Mouse (Mus musculus): ENCODE data around the gene Zfp672. TPM values are rescaled to one million over a fixed set of nuclear protein-coding genes. Genes with fewer than 3 reads are reported as not detected.

Zfp672 gene
- polyA plus RNA-seq, 1 experiment: 30.6 TPM

GRCm38 (mm10) chr11:58292791-58293190 is 37.3 kb downstream of the Zfp672 start:
- no peak for TF ChIP-seq POLR2A (IDR thresholded peaks at IDR 0.05; ENCODE audit: borderline replicate concordance, extremely low read depth, low read depth, low read length)
- DNase-seq: no peak
- Histone ChIP-seq H3K4me3 (replicated peaks; ENCODE audit: extremely low read depth, low read depth, low read length) (no peak overlapping the region), H3K4me1 (ENCODE audit: control insufficient read depth, insufficient read depth, low read length) (no peaks in the 10 kb centered on the region)
- 42% methylated on average over 4 of the region's 4 CpGs for WGBS

- no peak overlapping the region for H3K4me3 ChIP-seq (replicated peaks; ENCODE audit: extremely low read depth, low read depth, low read length)
- WGBS: 78% methylated on average over 4 of the region's 4 CpGs
- TF ChIP-seq POLR2A (IDR thresholded peaks at IDR 0.05; ENCODE audit: borderline replicate concordance, extremely low read depth, low read depth, low read length) (no peak), CTCF (IDR thresholded peaks at IDR 0.05; ENCODE audit: insufficient read depth, low read length) (no peak)
- no peaks in the 10 kb centered on the region for H3K4me1 ChIP-seq (ENCODE audit: control insufficient read depth, insufficient read depth, low read length)
- DNase-seq: no peak
Observed at GRCm38 (mm10) chr11:58290812-58291211, 39.3 kb downstream of the Zfp672 start.

DNA sequence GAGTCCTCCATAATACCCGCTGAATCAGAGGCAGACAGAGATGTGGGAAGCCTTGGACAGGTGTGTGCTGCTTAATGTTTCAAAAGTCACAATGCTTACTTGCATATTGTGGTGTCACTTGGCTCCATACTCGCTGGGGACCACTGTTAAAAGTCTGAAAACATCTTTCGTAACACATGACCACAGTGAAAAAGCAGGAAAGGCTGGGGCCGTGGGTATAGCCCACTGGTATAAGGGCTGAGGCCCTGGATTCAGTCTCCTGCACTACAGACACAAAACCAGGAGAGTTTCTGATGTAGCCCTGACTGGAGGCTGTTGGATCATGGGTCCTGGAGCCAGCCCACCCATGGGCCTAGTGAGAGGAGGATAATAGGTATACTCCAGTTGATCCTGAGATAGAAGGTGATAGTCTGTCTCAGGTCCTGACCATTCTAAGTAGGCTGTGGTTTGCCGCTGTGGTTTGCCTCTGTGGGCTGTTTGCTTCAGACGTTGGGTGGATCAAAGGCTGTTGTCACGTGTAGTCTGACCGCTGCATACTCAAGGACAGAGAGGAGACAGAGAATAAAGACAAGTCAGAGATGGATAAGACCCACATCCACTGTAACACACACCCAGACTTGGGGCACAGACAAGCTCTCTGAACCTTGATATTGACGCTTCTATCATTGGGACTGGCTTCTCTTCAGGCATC is 40.0 kb downstream of the Zfp672 start:
- whole genome bisulfite sequencing: 54% methylated on average over 9 of the region's 9 CpGs
- DNase-seq: no peak
- TF ChIP-seq POLR2A (IDR thresholded peaks at IDR 0.05; ENCODE audit: borderline replicate concordance, extremely low read depth, low read depth, low read length) (no peak), CTCF (IDR thresholded peaks at IDR 0.05; ENCODE audit: insufficient read depth, low read length) (no peak)
- Histone ChIP-seq H3K4me1 (ENCODE audit: control insufficient read depth, insufficient read depth, low read length) (no peaks in the 10 kb centered on the region), H3K4me3 (replicated peaks; ENCODE audit: extremely low read depth, low read depth, low read length) (no peak overlapping the region)

- DNase-seq: no peak
- WGBS: 72% methylated on average over 5 of the region's 5 CpGs
- H3K4me3 ChIP-seq (replicated peaks; ENCODE audit: extremely low read depth, low read depth, low read length): no peak overlapping the region
- no peaks in the 10 kb centered on the region for H3K4me1 ChIP-seq (ENCODE audit: control insufficient read depth, insufficient read depth, low read length)
- no peak for TF ChIP-seq CTCF (IDR thresholded peaks at IDR 0.05; ENCODE audit: insufficient read depth, low read length)
- TF ChIP-seq POLR2A (IDR thresholded peaks at IDR 0.05; ENCODE audit: borderline replicate concordance, extremely low read depth, low read depth, low read length): no peak
Observed at GRCm38 (mm10) chr11:58282518-58282917, 47.6 kb downstream of the Zfp672 start.

- no peak for DNase-seq
- no peak for TF ChIP-seq POLR2A (IDR thresholded peaks at IDR 0.05; ENCODE audit: borderline replicate concordance, extremely low read depth, low read depth, low read length)
- no peak for TF ChIP-seq CTCF (IDR thresholded peaks at IDR 0.05; ENCODE audit: insufficient read depth, low read length)
- Histone ChIP-seq H3K4me1 (ENCODE audit: control insufficient read depth, insufficient read depth, low read length) (no peaks in the 10 kb centered on the region), H3K4me3 (replicated peaks; ENCODE audit: extremely low read depth, low read depth, low read length) (no peak overlapping the region)
- 80% methylated on average over 13 of the region's 13 CpGs for WGBS
Observed at GRCm38 (mm10) chr11:58281970-58282496, 48.1 kb downstream of the Zfp672 start.

GRCm38 (mm10) chr11:58275756-58276155 is 54.4 kb downstream of the Zfp672 start:
- WGBS: 64% methylated on average over 4 of the region's 4 CpGs
- Histone ChIP-seq H3K4me3 (replicated peaks; ENCODE audit: extremely low read depth, low read depth, low read length) (no peak overlapping the region), H3K4me1 (ENCODE audit: control insufficient read depth, insufficient read depth, low read length) (no peaks in the 10 kb centered on the region)
- no peak for DNase-seq
- TF ChIP-seq POLR2A (IDR thresholded peaks at IDR 0.05; ENCODE audit: borderline replicate concordance, extremely low read depth, low read depth, low read length) (no peak), CTCF (IDR thresholded peaks at IDR 0.05; ENCODE audit: insufficient read depth, low read length) (no peak)

GRCm38 (mm10) chr11:58274572-58274971 is 55.6 kb downstream of the Zfp672 start, which contains the start of gene 4930438A08Rik:
4930438A08Rik (plus strand) TSS chr11:58274799.
- TF ChIP-seq POLR2A (IDR thresholded peaks at IDR 0.05; ENCODE audit: borderline replicate concordance, extremely low read depth, low read depth, low read length): no peak
- no peak for TF ChIP-seq CTCF (IDR thresholded peaks at IDR 0.05; ENCODE audit: insufficient read depth, low read length)
- Histone ChIP-seq H3K4me1 (ENCODE audit: control insufficient read depth, insufficient read depth, low read length) (no peaks in the 10 kb centered on the region), H3K4me3 (replicated peaks; ENCODE audit: extremely low read depth, low read depth, low read length) (no peak within 1 kb of the TSS)
- DNase-seq: no peak
- 36% methylated on average over 2 of the region's 2 CpGs for WGBS

GRCm38 (mm10) chr11:58268285-58268684 is 61.9 kb downstream of the Zfp672 start:
- Histone ChIP-seq H3K4me3 (replicated peaks; ENCODE audit: extremely low read depth, low read depth, low read length) (no peak overlapping the region), H3K4me1 (ENCODE audit: control insufficient read depth, insufficient read depth, low read length) (no peaks in the 10 kb centered on the region)
- no peak for TF ChIP-seq CTCF (IDR thresholded peaks at IDR 0.05; ENCODE audit: insufficient read depth, low read length)
- 71% methylated on average over 3 of the region's 3 CpGs for WGBS
- no peak for DNase-seq

Other genes starting within 250 kb of the Zfp672 start
- gene Gm12248, start 237.2 kb downstream of the Zfp672 start, polyA plus RNA-seq (2012; rRNA removed): 0.42 and 1.6 TPM in 2 replicates
- 41.5 and 64.0 TPM in 2 replicates for gene Cnot8, start 226.2 kb downstream of the Zfp672 start, polyA plus RNA-seq (2012; rRNA removed)
- gene Gemin5, start 161.8 kb downstream of the Zfp672 start, polyA plus RNA-seq (2012; rRNA removed): 5.5 and 5.7 TPM in 2 replicates
- 18.4 and 22.6 TPM in 2 replicates for gene Mrpl22, start 158.7 kb downstream of the Zfp672 start, polyA plus RNA-seq (2012; rRNA removed)
- gene Igtp, start 130.8 kb downstream of the Zfp672 start, polyA plus RNA-seq (2012; rRNA removed): 11.6 and 14.7 TPM in 2 replicates
- 13.9 and 16.4 TPM in 2 replicates for gene Irgm2, start 130.7 kb downstream of the Zfp672 start, polyA plus RNA-seq (2012; rRNA removed)
- gene 4930438A08Rik, start 55.5 kb downstream of the Zfp672 start, polyA plus RNA-seq (2012; rRNA removed): 0.12 TPM in 1 of 2 replicates, not detected in the other
- 17.0 and 24.1 TPM in 2 replicates for gene Zfp692, start 23.3 kb downstream of the Zfp672 start, polyA plus RNA-seq (2012; rRNA removed)
- 29.4 and 36.5 TPM in 2 replicates for gene Sh3bp5l, start 385 bp upstream of the Zfp672 start, polyA plus RNA-seq (2012; rRNA removed)
- 0.71 and 47.1 TPM in 2 replicates for gene Lypd8, start 48.7 kb upstream of the Zfp672 start, polyA plus RNA-seq (2012; rRNA removed)
- gene 1810065E05Rik, start 90.8 kb upstream of the Zfp672 start, polyA plus RNA-seq (2012; rRNA removed): 1.7 TPM in 1 of 2 replicates, not detected in the other
- gene Gm12253, start 102.2 kb upstream of the Zfp672 start, polyA plus RNA-seq (2012; rRNA removed): not detected in 2 replicates
- not detected in 2 replicates for gene Lypd9, start 122.6 kb upstream of the Zfp672 start, polyA plus RNA-seq (2012; rRNA removed)
- not detected in 2 replicates for gene Olfr30, start 131.9 kb upstream of the Zfp672 start, polyA plus RNA-seq (2012; rRNA removed)
- gene Olfr332, start 162.2 kb upstream of the Zfp672 start, polyA plus RNA-seq (2012; rRNA removed): not detected in 2 replicates
- not detected in 2 replicates for gene Olfr331, start 172.2 kb upstream of the Zfp672 start, polyA plus RNA-seq (2012; rRNA removed)
- gene Olfr330, start 204.5 kb upstream of the Zfp672 start, polyA plus RNA-seq (2012; rRNA removed): not detected in 2 replicates
- 0.08 TPM in 1 of 2 replicates, not detected in the other for gene Olfr329-ps, start 216.1 kb upstream of the Zfp672 start, polyA plus RNA-seq (2012; rRNA removed)
- gene Olfr328, start 225.3 kb upstream of the Zfp672 start, polyA plus RNA-seq (2012; rRNA removed): not detected in 2 replicates
- 0.07 TPM in 1 of 2 replicates, not detected in the other for gene Olfr224, start 240.2 kb upstream of the Zfp672 start, polyA plus RNA-seq (2012; rRNA removed)
- gene Olfr325, start 247.4 kb upstream of the Zfp672 start, polyA plus RNA-seq (2012; rRNA removed): not detected in 2 replicates